Mouse (Mus musculus): ENCODE data around the gene Nme1.

DNA sequence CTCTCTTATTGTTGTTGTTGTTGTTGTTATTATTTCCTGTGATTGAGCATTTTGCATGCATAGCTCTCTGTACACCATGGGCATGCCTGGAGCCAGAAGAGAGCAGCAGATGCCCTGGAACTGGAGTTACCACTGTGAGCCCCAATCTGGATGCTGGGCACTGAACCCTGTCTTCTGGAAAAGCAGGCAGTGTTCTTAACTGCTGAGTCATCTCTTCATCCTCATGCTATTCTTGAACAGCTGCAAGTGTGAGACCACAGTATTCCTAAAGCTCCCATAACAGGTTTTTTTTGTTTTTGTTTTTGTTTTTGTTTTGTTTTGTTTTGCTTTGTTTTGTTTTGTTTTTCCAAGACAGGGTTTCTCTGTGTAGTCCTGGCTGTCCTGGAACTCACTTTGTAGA lies 18.0 kb upstream of the Nme1 start:
- TF ChIP-seq CTCF (IDR thresholded peaks at IDR 0.05; ENCODE audit: low read depth, low read length) = no peak
- no peak for TF ChIP-seq POLR2A (IDR thresholded peaks at IDR 0.05; ENCODE audit: insufficient read depth, low read length)
